Mouse (Mus musculus): ENCODE results near the gene Mettl21a.

- TF ChIP-seq CTCF (IDR thresholded peaks at IDR 0.05; ENCODE audit: low read depth) = no peak
- peak; percentile 91 for TF ChIP-seq EP300 (IDR thresholded peaks at IDR 0.05; ENCODE audit: low read depth)
Measured at GRCm38 (mm10) chr1:64639279-64639678, 22.2 kb upstream of the Mettl21a start.
